Mouse (Mus musculus) embryonic fibroblast, embryonic 13.5 days (primary cell): ENCODE data around the gene Fcho2.

Experiments used
- CTCF ChIP-seq: IDR thresholded peaks from 2 replicates; pipeline ENCODE4 v1.5.1; 2011; ENCODE audit warnings: mild to moderate bottlenecking, control low read depth, low read length, moderate library complexity, borderline replicate concordance; ENCODE audit not compliant: insufficient read depth
- POLR2A ChIP-seq: IDR thresholded peaks from 2 replicates; pipeline ENCODE4 v1.6.1; 2011; ENCODE audit warnings: low read depth, mild to moderate bottlenecking, control low read depth, low read length, moderate library complexity

GRCm38 (mm10) chr13:98695546-98695945, 119.7 kb downstream of the Fcho2 start:
- TF ChIP-seq CTCF: no peak
- no peak for TF ChIP-seq POLR2A
